9 mouse cellular contexts compared by ENCODE assay signal in the genomic region with DNA sequence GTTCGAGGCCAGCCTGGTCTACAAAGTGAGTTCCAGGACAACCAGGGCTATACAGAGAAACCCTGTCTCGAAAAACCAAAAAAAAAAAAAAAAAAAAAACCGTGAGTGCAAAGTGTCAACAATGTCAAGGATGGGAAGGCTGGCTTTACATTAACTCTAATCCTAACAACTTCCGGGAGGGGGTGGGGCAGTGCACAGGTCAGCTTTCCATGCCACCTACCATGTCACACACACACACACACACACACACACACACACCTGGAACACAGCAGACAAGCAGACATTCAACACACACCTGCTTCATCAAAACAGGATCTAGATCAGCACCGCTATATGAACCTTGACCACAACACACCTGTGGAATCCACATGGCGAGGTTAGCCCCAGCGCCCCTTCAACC. TPM values are rescaled to one million over a fixed set of nuclear protein-coding genes. Genes with fewer than 3 reads are reported as not detected.
A peak's percentile ranks its signal among the peaks of the same experiment; 100 is the strongest.
DNase-seq lines count a peak whose midpoint lies in the region; ATAC-seq and TF ChIP-seq lines count a peak whose summit lies in the region.
"Had no signal": no experiment of that assay in that cellular context is flagged by ENCODE, and none has a peak within 500 bp of the region (broad histone marks: within the 10 kb centered on the region; RNA-seq: fewer than 3 reads in every experiment).

No protein-coding gene starts in this region.

- peak overlapping the region; percentile 63 for H3K4me3 ChIP-seq in forebrain, embryonic 15.5 days
- H3K4me3 ChIP-seq in liver, embryonic 13.5 days (replicated peaks), result peak overlapping the region; percentile 86; the same call in 1 of the 2 replicates
- peak overlapping the region; percentile 17; the same call in 1 of the 2 replicates for H3K4me3 ChIP-seq in small intestine, adult 2 months (ENCODE audit: low read depth, low read length)

- H3K27ac ChIP-seq in forebrain, embryonic 15.5 days (replicated peaks), result no peak overlapping the region
- H3K27ac ChIP-seq in liver, embryonic 13.5 days, result peak overlapping the region; percentile 39; the same call in 1 of the 2 replicates
- no peak overlapping the region for H3K27ac ChIP-seq in small intestine, adult 2 months (ENCODE audit: insufficient read depth, low read depth, low read length)

- peak overlapping the region; percentile 79 for H3K4me2 ChIP-seq in forebrain, embryonic 15.5 days (replicated peaks)
- peak overlapping the region; percentile 90 for H3K4me2 ChIP-seq in liver, embryonic 13.5 days

- peak; percentile 52 to 61 for DNase-seq in kidney, postnatal 4 days
- no peak for DNase-seq in kidney, postnatal 14 days
- no peak for DNase-seq in liver, embryonic 13.5 days
- no peak for DNase-seq in cerebellum, postnatal 14 days
- no peak for DNase-seq in adrenal gland, adult 8-10 months
- no peak for DNase-seq in urinary bladder, postnatal 4 days (ENCODE audit: low spot score in 2 of 2)
- DNase-seq: retina, postnatal 1 day had no signal

- no peak for TF ChIP-seq POLR2A in small intestine, adult 2 months (IDR thresholded peaks at IDR 0.05; ENCODE audit: low read depth, low read length)

- 89% methylated on average over 7 of the region's 7 CpGs for WGBS in forebrain, embryonic 15.5 days
- 75% methylated on average over 7 of the region's 7 CpGs for WGBS in liver, embryonic 13.5 days (ENCODE audit: insufficient replicate concordance)
- WGBS in small intestine, adult 2 months, result 36% methylated on average over 7 of the region's 7 CpGs

- no peak for TF ChIP-seq CTCF in small intestine, adult 2 months (IDR thresholded peaks at IDR 0.05; ENCODE audit: extremely low read depth, insufficient read length, insufficient replicate concordance, low read depth, low read length)

- H3K9me3 ChIP-seq in forebrain, embryonic 15.5 days, result no peaks in the 10 kb centered on the region
- H3K9me3 ChIP-seq in liver, embryonic 13.5 days (replicated peaks), result no peaks in the 10 kb centered on the region

- H3K9ac ChIP-seq in forebrain, embryonic 15.5 days (replicated peaks), result no peak overlapping the region
- H3K9ac ChIP-seq in liver, embryonic 13.5 days, result 0 out of 2 replicates have a peak overlapping the region, but pooled peaks have one; percentile 89

- ATAC-seq in forebrain, embryonic 15.5 days (replicated peaks), result no peak
- no peak for ATAC-seq in liver, embryonic 13.5 days (ENCODE audit: low read depth)

- no peaks in the 10 kb centered on the region for H3K27me3 ChIP-seq in forebrain, embryonic 15.5 days
- no peaks in the 10 kb centered on the region for H3K27me3 ChIP-seq in liver, embryonic 13.5 days
- H3K27me3 ChIP-seq in small intestine, adult 2 months (ENCODE audit: control insufficient read depth, insufficient read depth, low read length), result no peaks in the 10 kb centered on the region

- H3K36me3 ChIP-seq in forebrain, embryonic 15.5 days, result peaks cover 13% of the 10 kb centered on the region
- peaks cover 38% of the 10 kb centered on the region for H3K36me3 ChIP-seq in liver, embryonic 13.5 days
- peaks cover 15% of the 10 kb centered on the region for H3K36me3 ChIP-seq in small intestine, adult 2 months (ENCODE audit: control insufficient read depth, insufficient read depth, low read length)

- H3K4me1 ChIP-seq in forebrain, embryonic 15.5 days, result peaks cover 56% of the 10 kb centered on the region
- H3K4me1 ChIP-seq in liver, embryonic 13.5 days (replicated peaks), result peaks cover 65% of the 10 kb centered on the region
- peaks cover 12% of the 10 kb centered on the region for H3K4me1 ChIP-seq in small intestine, adult 2 months (ENCODE audit: control insufficient read depth, insufficient read depth, insufficient read length, low read length)

RNA-seq across cellular contexts. Expression of a gene that starts 2.3 kb away (rescaled TPM):
- 164 and 166 TPM in 2 replicates for polyA plus RNA-seq in forebrain, embryonic 15.5 days (2015; fragmentation: Nextera tagmentation; extraction: Ambion mirVana)
- polyA plus RNA-seq in liver, embryonic 13.5 days (2015; fragmentation: Nextera tagmentation; extraction: Ambion mirVana), result 47.2 and 51.2 TPM in 2 replicates
- 85.8 and 208 TPM in 2 replicates for polyA plus RNA-seq in small intestine, adult 2 months (2012; rRNA removed)
- 100 to 1,000 TPM in 2 of 4 experiments, 10 to 100 TPM in 2; 85.0 to 118 (median 96.5) TPM for total RNA-seq in adrenal gland, adult 8-10 months (2022)

RNA-seq across cellular contexts. Expression of a gene that starts 5.7 kb away (rescaled TPM):
- 20.6 and 22.1 TPM in 2 replicates for polyA plus RNA-seq in forebrain, embryonic 15.5 days (2015; fragmentation: Nextera tagmentation; extraction: Ambion mirVana)
- polyA plus RNA-seq in liver, embryonic 13.5 days (2015; fragmentation: Nextera tagmentation; extraction: Ambion mirVana), result 7.2 and 7.5 TPM in 2 replicates
- polyA plus RNA-seq in small intestine, adult 2 months (2012; rRNA removed), result 15.8 and 27.5 TPM in 2 replicates
- 10 to 100 TPM; 27.2 to 46.8 (median 38.4) TPM for total RNA-seq in adrenal gland, adult 8-10 months (2022)

RNA-seq across cellular contexts. Expression of a gene that starts 20.6 kb away (rescaled TPM):
- polyA plus RNA-seq in forebrain, embryonic 15.5 days (2015; fragmentation: Nextera tagmentation; extraction: Ambion mirVana), result 583 and 618 TPM in 2 replicates
- polyA plus RNA-seq in liver, embryonic 13.5 days (2015; fragmentation: Nextera tagmentation; extraction: Ambion mirVana), result 50.4 and 57.0 TPM in 2 replicates
- 82.3 and 141 TPM in 2 replicates for polyA plus RNA-seq in small intestine, adult 2 months (2012; rRNA removed)
- total RNA-seq in adrenal gland, adult 8-10 months (2022), result 100 to 1,000 TPM; 273 to 304 (median 292) TPM

RNA-seq across cellular contexts. Expression of a gene that starts 33.2 kb away (rescaled TPM):
- 32.1 and 35.3 TPM in 2 replicates for polyA plus RNA-seq in forebrain, embryonic 15.5 days (2015; fragmentation: Nextera tagmentation; extraction: Ambion mirVana)
- polyA plus RNA-seq in liver, embryonic 13.5 days (2015; fragmentation: Nextera tagmentation; extraction: Ambion mirVana), result 22.8 and 24.2 TPM in 2 replicates
- 36.9 and 84.2 TPM in 2 replicates for polyA plus RNA-seq in small intestine, adult 2 months (2012; rRNA removed)
- 10 to 100 TPM; 46.6 to 56.6 (median 53.6) TPM for total RNA-seq in adrenal gland, adult 8-10 months (2022)

RNA-seq across cellular contexts. Expression of a gene that starts 39.1 kb away (rescaled TPM):
- 105 and 107 TPM in 2 replicates for polyA plus RNA-seq in forebrain, embryonic 15.5 days (2015; fragmentation: Nextera tagmentation; extraction: Ambion mirVana)
- polyA plus RNA-seq in liver, embryonic 13.5 days (2015; fragmentation: Nextera tagmentation; extraction: Ambion mirVana), result 69.5 and 82.4 TPM in 2 replicates
- polyA plus RNA-seq in small intestine, adult 2 months (2012; rRNA removed), result 49.8 and 85.2 TPM in 2 replicates
- total RNA-seq in adrenal gland, adult 8-10 months (2022), result 100 to 1,000 TPM in 3 of 4 experiments, 10 to 100 TPM in 1; 99.8 to 139 (median 118) TPM

Comparison
In these comparisons a context has a peak if more than half of its experiments do, and no peak if none do; other contexts are left out.
1. DNase-seq: peak in kidney, postnatal 4 days (2 of 2); none in kidney, postnatal 14 days (single experiment), liver, embryonic 13.5 days (single experiment), cerebellum, postnatal 14 days (0 of 2), adrenal gland, adult 8-10 months (single experiment) and urinary bladder, postnatal 4 days (0 of 2).
2. H3K4me3 ChIP-seq: peak in every context shown above with its lines; median percentile 86 in liver, embryonic 13.5 days; 63 in forebrain, embryonic 15.5 days; 17 in small intestine, adult 2 months.